Mouse (Mus musculus): ENCODE results near the gene Kpna1. TPM values are rescaled to one million over a fixed set of nuclear protein-coding genes. Genes with fewer than 3 reads are reported as not detected.
A peak's percentile ranks its signal among the peaks of the same experiment; 100 is the strongest.
"Not testable (repeated sequence)": the region's sequence is repeated elsewhere in the genome, so short reads cannot be mapped to it uniquely, and the experiment has no call there.

Kpna1 gene
- polyA plus RNA-seq, 1 experiment from 2014 or later = 90.7 TPM

DNA sequence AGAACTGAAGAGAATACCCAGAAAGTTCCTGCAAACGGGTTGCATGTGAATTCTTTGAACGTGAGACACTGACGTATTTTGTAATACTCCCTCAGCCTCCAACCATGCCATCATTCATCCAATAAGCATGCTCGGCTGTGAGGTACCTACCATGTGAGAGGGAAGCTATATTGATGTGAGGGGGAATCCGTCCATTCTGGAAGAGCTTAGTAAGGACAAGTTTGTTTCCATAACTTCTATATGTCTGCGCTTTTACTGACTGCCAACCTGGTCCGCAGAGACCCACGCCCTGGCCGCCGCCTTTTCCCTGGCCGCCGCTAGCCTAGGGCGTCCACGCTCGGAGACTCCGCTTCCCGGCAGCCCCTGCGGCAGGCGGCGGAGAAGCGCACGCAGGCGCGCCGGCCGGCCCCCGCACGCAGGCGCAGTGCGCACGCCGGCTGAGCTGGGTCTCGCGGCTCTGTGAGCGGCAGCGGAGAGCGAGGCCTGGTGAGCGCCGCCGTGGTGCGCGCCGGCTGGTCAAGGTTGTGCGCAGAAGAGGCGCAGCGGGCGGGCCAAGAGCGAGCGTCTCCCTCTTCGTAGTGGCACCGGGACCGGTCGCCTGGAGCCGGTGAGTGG is 4.5 kb downstream of the Kpna1 start:
- Histone ChIP-seq H3K27me3 (ENCODE audit: control insufficient read depth, insufficient read depth, low read length) (peaks cover 2% of the 10 kb centered on the region), H3K9me3 (ENCODE audit: control insufficient read depth, low read length) (no peaks in the 10 kb centered on the region), H3K9ac (ENCODE audit: low read length) (peak overlapping the region; percentile 94), H3K4me1 (ENCODE audit: control insufficient read depth, insufficient read depth, low read length) (no peaks in the 10 kb centered on the region), H3K36me3 (ENCODE audit: control insufficient read depth, insufficient read depth, low read length) (no peaks in the 10 kb centered on the region), H3K4me3 (ENCODE audit: low read depth, low read length) (peak overlapping the region; percentile 92), H3K27ac (ENCODE audit: low read depth, low read length) (peak overlapping the region; percentile 98), H3K4me2 (peak overlapping the region; percentile 68)
- peak; percentile 99 for DNase-seq (ENCODE audit: low spot score, missing footprints)
- ATAC-seq (ENCODE audit: low FRiP score) = peak; percentile 94
- under 1% methylated on average over 50 of the region's 54 CpGs for WGBS

DNA sequence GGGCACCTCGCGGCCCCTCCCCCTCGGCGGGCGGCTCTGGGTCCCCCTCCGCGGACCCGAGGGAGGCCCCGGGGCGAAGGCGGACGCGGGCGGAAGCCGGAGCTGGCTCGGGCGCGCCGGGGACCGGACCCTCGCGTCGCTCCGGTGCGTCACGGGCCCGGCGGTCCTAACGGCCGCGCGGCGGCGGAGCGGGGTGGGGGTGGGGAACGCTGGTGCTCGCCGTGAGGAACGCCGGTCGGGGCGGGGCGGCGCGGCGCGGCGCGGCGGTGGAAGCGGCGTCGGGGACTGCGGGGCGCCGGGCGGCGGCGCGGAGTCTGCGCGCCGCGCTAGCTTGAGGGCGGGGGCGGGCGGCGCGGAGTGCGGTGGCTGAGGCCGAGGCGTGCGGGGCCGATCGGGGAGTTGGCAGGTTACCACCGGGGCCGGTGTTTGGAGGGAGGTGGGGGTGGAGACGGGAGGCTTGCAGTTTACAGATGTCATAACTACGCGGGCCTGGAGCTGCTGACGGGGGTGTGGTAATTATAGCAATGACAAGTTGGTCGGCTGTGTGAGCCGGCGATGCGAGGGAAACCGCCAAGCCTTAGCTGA is 5.1 kb downstream of the Kpna1 start:
- H3K9me3 ChIP-seq (ENCODE audit: control insufficient read depth, low read length) = no peaks in the 10 kb centered on the region
- ATAC-seq (ENCODE audit: low FRiP score) (peak; percentile 77; the same call in 1 of the 2 replicates), DNase-seq (ENCODE audit: low spot score, missing footprints) (peak; percentile 95)
- H3K4me1 ChIP-seq (ENCODE audit: control insufficient read depth, insufficient read depth, low read length) = no peaks in the 10 kb centered on the region
- under 1% methylated on average over 56 of the region's 86 CpGs for WGBS
- H3K36me3 ChIP-seq (ENCODE audit: control insufficient read depth, insufficient read depth, low read length) = no peaks in the 10 kb centered on the region
- peaks cover 2% of the 10 kb centered on the region for H3K27me3 ChIP-seq (ENCODE audit: control insufficient read depth, insufficient read depth, low read length)
- H3K4me2 ChIP-seq = peak overlapping the region; percentile 68
- peak overlapping the region; percentile 98 for H3K27ac ChIP-seq (ENCODE audit: low read depth, low read length)
- H3K9ac ChIP-seq (ENCODE audit: low read length) = peak overlapping the region; percentile 94
- H3K4me3 ChIP-seq (ENCODE audit: low read depth, low read length) = peak overlapping the region; percentile 92

DNA sequence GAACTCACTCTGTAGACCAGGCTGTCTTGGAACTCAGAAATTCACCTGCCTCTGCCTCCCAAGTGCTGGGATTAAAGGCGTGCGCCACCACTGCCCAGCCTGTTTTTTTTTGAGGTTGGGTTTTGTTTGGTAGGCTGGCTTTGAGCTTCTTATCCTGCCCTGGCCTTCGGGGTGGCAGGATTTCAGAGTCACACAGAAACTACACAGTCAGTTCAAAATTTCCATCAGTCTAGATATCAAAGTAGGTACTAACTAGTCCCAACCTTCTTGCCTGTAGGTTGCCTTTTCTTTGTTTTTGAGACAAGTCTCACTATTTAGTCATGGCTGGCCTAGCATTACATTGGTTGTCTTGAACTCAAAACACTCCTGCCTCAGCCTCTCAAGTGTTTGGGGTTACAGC is 5.9 kb downstream of the Kpna1 start:
- Histone ChIP-seq H3K27ac (ENCODE audit: low read depth, low read length) (no peak overlapping the region), H3K4me1 (ENCODE audit: control insufficient read depth, insufficient read depth, low read length) (no peaks in the 10 kb centered on the region), H3K36me3 (ENCODE audit: control insufficient read depth, insufficient read depth, low read length) (no peaks in the 10 kb centered on the region), H3K9ac (ENCODE audit: low read length) (peak overlapping the region; percentile 94; the same call in 1 of the 2 replicates), H3K9me3 (ENCODE audit: control insufficient read depth, low read length) (no peaks in the 10 kb centered on the region), H3K4me3 (ENCODE audit: low read depth, low read length) (peak overlapping the region; percentile 92), H3K27me3 (ENCODE audit: control insufficient read depth, insufficient read depth, low read length) (peaks cover 2% of the 10 kb centered on the region), H3K4me2 (peak overlapping the region; percentile 68)
- no peak for DNase-seq (ENCODE audit: low spot score, missing footprints)
- 65% methylated on average over 3 of the region's 3 CpGs for WGBS
- ATAC-seq (ENCODE audit: low FRiP score) = no peak

DNA sequence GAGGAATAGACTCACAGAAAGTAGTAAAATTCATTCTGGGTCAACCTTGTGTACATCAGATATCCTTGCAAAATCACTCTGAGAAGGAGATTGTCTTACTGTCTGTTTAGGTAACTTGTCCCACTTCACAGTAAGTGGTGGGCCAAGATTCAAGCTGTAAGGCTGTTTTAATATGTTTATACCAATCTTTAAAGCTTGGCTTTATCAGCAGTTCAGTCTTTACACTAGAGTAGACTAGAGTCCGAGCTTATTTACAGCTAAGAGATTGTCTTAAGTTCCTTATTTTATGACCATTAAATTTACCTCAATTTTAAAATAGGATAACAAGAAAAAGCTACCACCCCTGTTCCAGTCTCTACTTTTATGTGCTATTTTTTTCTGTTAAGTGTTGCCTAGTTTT is 9.4 kb downstream of the Kpna1 start:
- Histone ChIP-seq H3K9me3 (ENCODE audit: control insufficient read depth, low read length) (no peaks in the 10 kb centered on the region), H3K4me1 (ENCODE audit: control insufficient read depth, insufficient read depth, low read length) (no peaks in the 10 kb centered on the region), H3K27me3 (ENCODE audit: control insufficient read depth, insufficient read depth, low read length) (no peaks in the 10 kb centered on the region), H3K27ac (ENCODE audit: low read depth, low read length) (no peak overlapping the region), H3K4me2 (no peak overlapping the region), H3K4me3 (ENCODE audit: low read depth, low read length) (no peak overlapping the region), H3K36me3 (ENCODE audit: control insufficient read depth, insufficient read depth, low read length) (no peaks in the 10 kb centered on the region), H3K9ac (ENCODE audit: low read length) (no peak overlapping the region)
- ATAC-seq (ENCODE audit: low FRiP score) (no peak), DNase-seq (ENCODE audit: low spot score, missing footprints) (no peak)
- WGBS = 100% methylated on average over 1 of the region's 1 CpGs

DNA sequence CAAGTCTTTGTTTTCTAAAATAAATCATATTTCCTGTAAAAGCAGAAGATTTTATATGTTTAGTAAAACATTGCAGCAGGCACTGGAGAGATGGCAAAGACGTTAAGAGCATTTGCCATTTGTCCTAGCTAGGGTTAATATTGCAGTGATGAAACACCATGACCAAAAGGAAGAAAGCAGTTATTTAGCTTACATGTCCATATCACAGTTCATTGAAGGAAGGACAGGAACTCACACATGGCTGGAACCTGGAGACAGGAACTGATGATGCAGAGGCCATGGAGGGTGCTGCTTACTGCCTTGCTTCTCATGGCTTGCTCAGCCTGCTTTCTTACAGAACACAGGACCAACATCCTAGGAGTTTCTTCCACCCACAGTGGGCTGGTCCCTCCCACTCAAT is 13.8 kb downstream of the Kpna1 start:
- no peak overlapping the region for H3K4me2 ChIP-seq
- H3K27ac ChIP-seq (ENCODE audit: low read depth, low read length) = no peak overlapping the region
- no peaks in the 10 kb centered on the region for H3K36me3 ChIP-seq (ENCODE audit: control insufficient read depth, insufficient read depth, low read length)
- no peaks in the 10 kb centered on the region for H3K27me3 ChIP-seq (ENCODE audit: control insufficient read depth, insufficient read depth, low read length)
- no peaks in the 10 kb centered on the region for H3K9me3 ChIP-seq (ENCODE audit: control insufficient read depth, low read length)
- no peak for ATAC-seq (ENCODE audit: low FRiP score)
- H3K4me3 ChIP-seq (ENCODE audit: low read depth, low read length) = no peak overlapping the region
- no peak overlapping the region for H3K9ac ChIP-seq (ENCODE audit: low read length)
- WGBS = 78% methylated on average over 1 of the region's 1 CpGs
- H3K4me1 ChIP-seq (ENCODE audit: control insufficient read depth, insufficient read depth, low read length) = no peaks in the 10 kb centered on the region
- DNase-seq (ENCODE audit: low spot score, missing footprints) = no peak

DNA sequence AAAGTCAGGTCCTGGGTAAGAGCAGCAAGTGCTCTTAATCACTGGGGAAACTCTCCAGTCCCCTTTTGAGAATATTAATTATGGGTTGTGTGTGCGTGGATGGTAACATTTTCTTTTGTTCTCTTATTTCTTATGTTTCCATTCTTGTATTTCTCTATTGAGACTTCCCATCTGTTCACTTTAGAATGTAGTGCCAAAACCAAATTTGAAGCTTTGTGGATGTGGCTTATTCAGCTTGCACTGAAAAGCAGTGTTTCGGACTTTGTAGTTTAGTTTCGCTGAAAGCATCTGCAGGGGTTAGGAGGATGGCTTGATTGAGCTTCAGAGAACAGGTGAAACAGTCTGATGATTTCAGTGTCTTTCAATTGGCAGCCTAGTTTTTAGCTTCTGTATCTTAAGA is 14.8 kb downstream of the Kpna1 start:
- no peaks in the 10 kb centered on the region for H3K27me3 ChIP-seq (ENCODE audit: control insufficient read depth, insufficient read depth, low read length)
- H3K27ac ChIP-seq (ENCODE audit: low read depth, low read length) = no peak overlapping the region
- 96% methylated on average over 3 of the region's 3 CpGs for WGBS
- DNase-seq (ENCODE audit: low spot score, missing footprints) = no peak
- H3K4me2 ChIP-seq = no peak overlapping the region
- H3K36me3 ChIP-seq (ENCODE audit: control insufficient read depth, insufficient read depth, low read length) = no peaks in the 10 kb centered on the region
- H3K9ac ChIP-seq (ENCODE audit: low read length) = no peak overlapping the region
- no peak overlapping the region for H3K4me3 ChIP-seq (ENCODE audit: low read depth, low read length)
- no peak for ATAC-seq (ENCODE audit: low FRiP score)
- no peaks in the 10 kb centered on the region for H3K4me1 ChIP-seq (ENCODE audit: control insufficient read depth, insufficient read depth, low read length)
- H3K9me3 ChIP-seq (ENCODE audit: control insufficient read depth, low read length) = no peaks in the 10 kb centered on the region

DNA sequence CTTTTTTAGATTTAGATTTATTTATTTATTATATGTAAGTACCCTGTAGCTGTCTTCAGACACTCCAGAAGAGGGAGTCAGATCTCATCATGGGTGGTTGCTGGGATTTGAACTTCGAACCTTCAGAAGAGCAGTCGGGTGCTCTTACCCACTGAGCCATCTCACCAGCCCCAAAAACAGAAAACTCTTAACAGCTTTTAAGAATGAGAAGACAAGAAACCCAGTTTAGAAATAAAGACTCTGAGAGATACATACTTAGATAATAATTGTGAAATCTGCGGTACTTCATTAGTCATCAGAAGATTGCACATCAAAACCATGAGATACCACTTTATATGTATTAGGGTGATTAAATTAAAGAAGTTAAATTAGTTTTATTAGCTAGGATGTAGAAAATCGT is 20.3 kb downstream of the Kpna1 start:
- WGBS = 95% methylated on average over 4 of the region's 4 CpGs
- ATAC-seq (ENCODE audit: low FRiP score); DNase-seq (ENCODE audit: low spot score, missing footprints): not testable (repeated sequence)

DNA sequence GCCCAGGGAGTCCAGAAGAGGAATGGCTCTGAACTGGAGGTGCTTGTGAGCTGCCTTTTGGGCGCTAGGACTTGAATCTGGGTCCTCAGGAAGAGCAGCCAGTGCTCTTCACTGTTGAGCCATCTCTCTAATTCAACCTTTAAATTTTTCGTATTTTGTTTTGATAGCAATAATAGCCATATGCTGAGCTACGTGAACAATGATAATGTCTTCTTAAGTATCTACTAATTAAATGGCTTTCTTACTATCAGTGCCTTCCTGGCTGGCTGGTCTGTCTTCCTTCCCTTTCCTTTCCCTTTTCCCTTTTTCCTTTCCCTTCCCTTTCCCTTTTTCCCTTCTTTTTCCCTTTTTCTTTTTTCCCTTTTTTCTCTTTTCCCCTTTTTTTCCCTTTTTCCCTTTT is 29.8 kb downstream of the Kpna1 start:
- H3K4me2 ChIP-seq = no peak overlapping the region
- H3K36me3 ChIP-seq (ENCODE audit: control insufficient read depth, insufficient read depth, low read length) = 0 out of 2 replicates have a peak, but pooled peaks cover 4% of the 10 kb centered on the region
- ATAC-seq (ENCODE audit: low FRiP score) = no peak
- no peak overlapping the region for H3K27ac ChIP-seq (ENCODE audit: low read depth, low read length)
- H3K4me1 ChIP-seq (ENCODE audit: control insufficient read depth, insufficient read depth, low read length) = no peaks in the 10 kb centered on the region
- H3K9ac ChIP-seq (ENCODE audit: low read length) = no peak overlapping the region
- H3K4me3 ChIP-seq (ENCODE audit: low read depth, low read length) = no peak overlapping the region
- no peaks in the 10 kb centered on the region for H3K27me3 ChIP-seq (ENCODE audit: control insufficient read depth, insufficient read depth, low read length)
- no peaks in the 10 kb centered on the region for H3K9me3 ChIP-seq (ENCODE audit: control insufficient read depth, low read length)
- WGBS = 87% methylated on average over 3 of the region's 3 CpGs
- no peak for DNase-seq (ENCODE audit: low spot score, missing footprints)

More for the DNA sequence above, 20.3 kb downstream of the Kpna1 start:
- not testable (repeated sequence) for H3K9ac ChIP-seq (ENCODE audit: low read length); H3K4me1 ChIP-seq (ENCODE audit: control insufficient read depth, insufficient read depth, low read length); H3K27me3 ChIP-seq (ENCODE audit: control insufficient read depth, insufficient read depth, low read length); H3K27ac ChIP-seq (ENCODE audit: low read depth, low read length); H3K36me3 ChIP-seq (ENCODE audit: control insufficient read depth, insufficient read depth, low read length); H3K4me2 ChIP-seq; H3K9me3 ChIP-seq (ENCODE audit: control insufficient read depth, low read length); H3K4me3 ChIP-seq (ENCODE audit: low read depth, low read length)

DNA sequence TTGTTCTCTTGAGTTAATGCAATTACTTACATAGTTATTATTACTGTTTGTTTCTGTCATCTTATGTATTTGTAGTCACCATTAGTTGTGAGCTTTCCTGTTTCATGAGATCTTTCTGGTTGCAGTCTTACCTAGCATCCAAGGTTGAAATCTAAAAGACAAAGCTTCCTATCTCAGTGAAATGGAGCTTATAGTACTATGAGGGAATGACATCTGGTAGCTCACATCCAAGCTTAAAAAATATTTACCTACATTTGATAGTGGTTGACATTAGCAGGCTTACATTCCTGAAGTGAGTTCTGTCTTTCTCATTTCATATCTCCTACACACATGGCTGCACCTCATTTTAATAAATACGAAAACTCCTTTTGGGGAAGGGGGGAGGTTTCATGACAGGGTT is 37.8 kb downstream of the Kpna1 start:
- 97% methylated on average over 1 of the region's 1 CpGs for WGBS
- no peaks in the 10 kb centered on the region for H3K9me3 ChIP-seq (ENCODE audit: control insufficient read depth, low read length)
- H3K36me3 ChIP-seq (ENCODE audit: control insufficient read depth, insufficient read depth, low read length) = no peaks in the 10 kb centered on the region
- no peaks in the 10 kb centered on the region for H3K27me3 ChIP-seq (ENCODE audit: control insufficient read depth, insufficient read depth, low read length)
- ATAC-seq (ENCODE audit: low FRiP score) = no peak
- H3K9ac ChIP-seq (ENCODE audit: low read length) = no peak overlapping the region
- DNase-seq (ENCODE audit: low spot score, missing footprints) = no peak
- no peaks in the 10 kb centered on the region for H3K4me1 ChIP-seq (ENCODE audit: control insufficient read depth, insufficient read depth, low read length)
- no peak overlapping the region for H3K4me3 ChIP-seq (ENCODE audit: low read depth, low read length)
- no peak overlapping the region for H3K27ac ChIP-seq (ENCODE audit: low read depth, low read length)
- H3K4me2 ChIP-seq = no peak overlapping the region
